Mouse (Mus musculus): ENCODE data around the gene Wdr83.

The Wdr83 gene

GRCm38 (mm10) chr8:85076993-85077392 is 4.1 kb downstream of the Wdr83 start:
- DNase-seq (ENCODE audit: low spot score) = peak; percentile 84

- DNase-seq (ENCODE audit: low spot score) = no peak
These were observed 5.1 kb downstream of the Wdr83 start for GRCm38 (mm10) chr8:85076001-85076400.

DNA sequence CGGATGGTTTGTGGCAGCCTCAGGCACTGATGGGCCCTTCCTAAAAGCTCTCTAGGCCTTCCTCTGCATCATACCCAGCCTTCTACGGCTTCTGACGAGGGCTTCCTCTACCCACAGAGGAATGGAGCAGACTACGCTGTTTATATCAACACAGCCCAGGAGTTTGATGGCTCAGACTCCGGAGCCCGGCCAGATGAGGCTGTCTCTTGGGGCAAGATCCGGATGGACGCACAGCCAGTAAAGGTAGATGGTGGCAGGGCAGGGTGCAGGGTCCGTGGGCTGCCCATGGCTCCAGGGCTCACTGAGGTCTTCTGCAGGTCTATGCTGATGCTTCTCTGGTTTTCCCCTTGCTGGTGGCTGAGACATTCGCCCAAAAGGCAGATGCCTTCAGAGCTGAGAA is 6.5 kb downstream of the Wdr83 start:
- no peak for DNase-seq (ENCODE audit: low spot score)

DNA sequence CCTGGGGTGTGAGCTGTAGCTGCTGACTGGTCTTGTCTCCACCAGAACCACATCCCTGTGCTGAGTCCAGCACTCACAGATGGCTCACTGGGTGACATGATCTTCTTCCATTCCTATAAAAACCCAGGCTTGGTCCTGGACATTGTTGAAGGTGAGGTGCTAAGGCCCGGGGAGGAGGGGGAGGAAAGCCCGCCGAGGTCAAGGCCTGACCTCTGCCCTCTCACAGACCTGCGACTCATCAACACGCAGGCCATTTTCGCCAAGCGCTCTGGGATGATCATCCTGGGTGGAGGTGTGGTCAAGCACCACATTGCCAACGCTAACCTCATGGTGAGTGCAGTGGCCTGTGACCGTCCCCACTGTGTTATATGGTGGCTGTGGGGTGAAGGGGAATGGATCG is 6.9 kb downstream of the Wdr83 start:
- DNase-seq (ENCODE audit: low spot score) = no peak

DNA sequence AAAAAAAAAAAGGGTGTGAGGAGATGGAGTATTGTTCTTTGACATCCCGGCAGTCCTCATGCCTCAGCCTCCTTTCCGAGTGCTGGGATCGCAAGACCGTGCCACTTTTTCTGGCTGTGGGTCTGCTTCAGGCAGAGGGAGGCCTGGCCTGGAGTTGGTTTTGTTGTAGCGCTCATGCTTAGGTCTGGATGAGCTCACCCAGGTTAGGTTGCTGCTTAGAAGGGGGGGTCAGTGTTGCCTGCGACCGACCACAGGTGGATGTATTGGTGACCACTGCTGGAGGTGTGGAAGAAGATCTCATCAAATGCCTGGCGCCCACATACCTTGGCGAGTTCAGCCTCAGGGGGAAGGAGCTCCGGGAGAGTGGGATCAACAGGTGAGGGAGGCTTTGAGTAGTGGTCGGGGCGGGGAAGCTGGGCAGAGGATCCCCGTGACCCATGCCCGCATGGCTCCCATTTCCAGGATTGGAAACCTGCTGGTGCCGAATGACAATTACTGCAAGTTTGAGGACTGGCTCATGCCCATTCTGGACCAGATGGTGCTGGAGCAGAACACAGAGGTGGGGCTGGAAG is 8.0 kb downstream of the Wdr83 start:
- DNase-seq (ENCODE audit: low spot score) = no peak

DNA sequence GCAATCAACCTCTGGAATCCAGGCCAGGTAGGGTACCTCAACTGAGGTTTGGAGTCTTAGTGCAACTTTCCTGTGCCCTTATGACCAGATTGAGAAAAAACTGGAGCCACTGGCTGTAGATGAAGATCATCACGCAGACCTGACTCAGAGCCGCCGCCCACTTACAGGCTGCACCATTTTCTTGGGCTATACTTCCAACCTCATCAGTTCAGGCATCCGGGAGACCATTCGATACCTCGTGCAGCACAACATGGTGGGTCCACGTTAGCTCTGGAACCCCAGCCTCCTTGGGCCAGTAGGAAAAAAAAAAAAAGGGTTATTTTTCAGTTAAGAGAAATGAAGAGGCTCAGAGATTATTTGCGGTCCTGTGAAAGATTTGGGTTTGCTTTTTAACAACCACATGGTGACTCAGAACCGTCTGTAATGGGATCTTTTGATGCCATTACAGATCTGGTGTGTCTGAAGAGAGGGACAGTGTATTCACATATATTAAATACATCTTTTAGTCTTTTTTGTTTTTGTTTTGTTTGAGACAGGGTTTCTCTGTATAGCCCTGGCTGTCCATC is 8.7 kb downstream of the Wdr83 start:
- DNase-seq (ENCODE audit: low spot score) = no peak

DNA sequence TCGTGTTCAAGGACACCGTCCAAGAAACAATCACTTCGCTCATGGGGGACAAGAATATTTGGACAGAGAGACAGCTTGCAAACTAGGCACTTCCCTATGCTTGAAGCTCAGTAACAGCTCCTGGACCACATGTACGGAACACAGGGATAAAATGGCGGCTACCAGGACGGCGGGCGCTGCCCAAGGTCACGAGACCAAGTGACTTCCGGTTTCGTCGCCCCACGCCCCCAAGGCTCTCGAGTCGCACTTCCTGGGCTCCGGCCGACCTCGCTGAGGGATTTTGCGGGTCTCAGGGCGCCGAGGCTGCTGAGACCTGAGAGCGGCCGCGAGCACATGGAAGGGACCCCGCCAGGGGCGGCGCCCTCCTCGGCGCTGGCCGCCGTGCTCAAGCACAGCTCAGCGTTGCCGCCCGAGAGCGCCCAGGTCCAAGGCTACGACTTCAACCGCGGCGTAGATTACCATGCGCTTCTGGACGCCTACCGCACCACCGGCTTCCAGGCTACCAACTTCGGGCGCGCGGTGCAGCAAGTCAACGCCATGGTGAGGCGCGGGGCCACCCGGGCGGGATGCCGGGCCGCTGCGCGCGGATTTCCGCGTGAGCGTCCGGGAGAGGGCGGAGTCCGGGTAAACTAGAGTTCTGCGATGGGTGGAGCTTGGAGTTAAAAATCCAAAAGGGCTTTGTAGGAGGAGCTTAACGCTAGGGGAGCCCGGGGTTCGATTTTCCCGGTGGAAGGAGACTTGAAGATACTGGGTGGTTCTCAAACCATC is 9.4 kb downstream of the Wdr83 start, which contains the start of gene Dhps:
Gene Dhps, plus strand, starts transcription at position 244 of the 768 bp plus-strand sequence.
- peak; percentile 94 for DNase-seq (ENCODE audit: low spot score)

DNA sequence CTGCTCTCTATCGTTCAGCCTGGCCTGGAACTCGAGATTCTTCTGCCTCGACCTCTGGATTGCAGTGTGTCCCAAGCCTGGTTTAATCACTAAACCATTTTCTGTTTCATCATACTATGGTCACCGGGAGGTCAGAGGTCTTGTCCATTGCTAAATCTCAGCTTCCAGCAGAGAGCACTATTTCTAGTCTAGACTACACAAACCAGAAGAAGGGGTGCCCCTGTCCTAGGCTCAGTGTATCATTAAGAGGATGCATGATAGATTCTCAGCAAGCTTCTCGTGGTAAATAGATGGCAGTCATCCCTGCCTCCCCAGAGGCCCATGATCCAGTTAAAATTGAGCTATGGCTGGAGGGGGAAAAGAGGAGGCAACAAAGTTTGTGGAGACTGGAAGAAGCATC is 10.1 kb downstream of the Wdr83 start:
- no peak for DNase-seq (ENCODE audit: low spot score)

GRCm38 (mm10) chr8:85067982-85068381 is 13.1 kb downstream of the Wdr83 start, which contains the start of gene Gm5741:
Gene Gm5741 (minus strand): TSS chr8:85067982.
- DNase-seq (ENCODE audit: low spot score) = no peak

DNA sequence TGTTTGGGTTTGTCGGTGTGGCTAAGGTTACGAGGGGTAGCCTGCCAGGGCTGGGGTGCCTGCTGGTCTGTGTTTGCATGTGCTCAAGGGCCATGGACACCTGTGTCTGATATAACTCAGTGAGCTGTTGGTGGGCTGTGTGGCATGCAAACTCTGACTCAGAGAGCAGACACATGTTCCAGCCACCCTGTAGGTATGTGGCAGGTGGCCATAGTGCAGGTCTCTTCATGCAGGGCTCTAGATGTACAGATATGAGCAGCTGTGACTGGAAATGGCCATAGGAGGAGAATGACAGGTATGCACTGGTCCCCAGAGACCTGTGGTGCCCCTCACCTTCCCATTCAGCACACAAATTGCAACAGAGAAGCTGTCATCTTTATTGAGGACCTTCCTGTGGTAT is 14.0 kb downstream of the Wdr83 start:
- no peak for DNase-seq (ENCODE audit: low spot score)

DNA sequence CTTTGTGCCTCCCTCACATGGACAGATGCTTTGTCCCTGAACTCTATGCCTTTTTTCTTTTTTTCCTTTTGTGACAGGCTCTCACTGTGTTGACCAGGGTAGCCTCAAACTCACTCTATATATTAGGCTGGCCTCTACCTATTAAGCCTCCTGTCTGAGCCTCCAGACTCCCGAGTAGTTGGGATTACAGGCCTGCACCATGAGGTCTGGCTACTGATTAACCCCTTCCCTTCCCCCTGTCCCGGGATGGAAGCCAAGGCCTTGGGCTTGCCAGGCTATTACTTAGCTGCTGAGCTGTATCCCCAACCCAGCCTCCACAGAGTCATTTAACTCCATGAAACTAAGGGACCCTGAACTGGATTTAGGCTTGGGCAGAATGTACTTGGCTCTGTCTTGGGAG is 15.9 kb downstream of the Wdr83 start:
- no peak for DNase-seq (ENCODE audit: low spot score)

DNA sequence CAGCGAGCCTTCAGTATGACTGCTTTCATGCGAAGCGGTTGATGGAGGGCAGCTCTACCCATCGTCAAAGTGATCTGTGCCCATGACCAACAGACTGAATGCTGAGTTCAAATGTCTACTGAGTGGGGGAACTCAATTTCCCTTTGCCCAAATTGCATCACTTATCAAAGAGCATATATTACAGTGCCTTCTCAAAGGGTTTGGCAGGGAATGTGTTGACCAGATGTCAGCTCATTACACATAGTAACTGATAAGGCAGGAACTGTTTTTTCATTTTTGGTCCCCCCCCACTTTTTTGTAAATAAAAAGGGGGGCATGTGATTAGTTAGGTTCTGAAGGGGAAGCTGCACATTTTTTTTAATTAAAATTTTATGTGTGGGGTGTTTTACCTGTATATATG is 18.5 kb downstream of the Wdr83 start:
- DNase-seq (ENCODE audit: low spot score) = no peak

- peak; percentile 92 for DNase-seq (ENCODE audit: low spot score)
These were observed 21.1 kb downstream of the Wdr83 start, which contains the start of gene Fbxw9 for GRCm38 (mm10) chr8:85059879-85060616. Gene Fbxw9 (plus strand): TSS chr8:85060055.

- no peak for DNase-seq (ENCODE audit: low spot score)
These were observed 23.7 kb downstream of the Wdr83 start for GRCm38 (mm10) chr8:85057367-85057766.

GRCm38 (mm10) chr8:85043619-85044018 is 37.5 kb downstream of the Wdr83 start:
- DNase-seq (ENCODE audit: low spot score) = no peak

DNA sequence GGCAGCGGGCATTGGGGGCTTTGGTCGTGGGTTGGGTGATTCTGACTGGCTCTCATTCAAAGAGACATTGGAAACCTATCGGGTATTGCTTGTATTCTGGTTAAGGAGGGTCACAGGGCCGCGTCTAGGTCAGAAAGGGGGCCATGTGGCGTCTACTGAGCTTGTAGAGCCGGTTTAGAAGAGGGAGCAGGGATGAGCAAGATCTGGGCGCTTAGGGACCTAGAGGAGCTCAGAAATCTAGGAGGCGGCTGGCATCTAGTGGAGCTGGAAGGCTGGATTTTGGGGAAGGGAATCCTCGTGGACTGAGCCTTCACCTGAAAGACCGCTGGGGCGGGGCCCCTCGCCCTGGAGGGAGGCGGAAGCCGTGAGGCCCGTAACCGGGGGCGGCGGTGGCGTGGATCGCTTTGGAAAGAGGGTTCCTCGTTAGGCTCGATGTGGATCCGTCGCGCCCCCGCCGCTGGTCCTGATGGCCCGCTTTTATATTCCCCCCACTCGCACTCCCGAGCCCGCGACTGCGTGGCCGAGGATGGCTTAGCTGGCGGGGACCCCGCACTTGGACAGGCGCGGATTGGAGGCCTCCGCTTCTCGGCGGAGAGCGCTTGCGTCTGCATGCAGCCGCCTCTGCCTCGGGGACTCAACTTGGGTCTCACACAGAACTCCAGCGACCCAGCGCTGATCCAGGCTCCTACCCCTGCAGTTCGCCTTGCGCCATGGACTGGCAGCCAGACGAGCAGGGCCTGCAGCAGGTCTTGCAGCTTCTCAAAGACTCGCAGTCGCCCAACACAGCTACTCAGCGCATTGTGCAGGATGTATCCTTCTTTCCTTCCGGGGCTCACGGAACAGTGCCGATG is 43.2 kb downstream of the Wdr83 start:
- DNase-seq (ENCODE audit: low spot score) = peak; percentile 26

DNA sequence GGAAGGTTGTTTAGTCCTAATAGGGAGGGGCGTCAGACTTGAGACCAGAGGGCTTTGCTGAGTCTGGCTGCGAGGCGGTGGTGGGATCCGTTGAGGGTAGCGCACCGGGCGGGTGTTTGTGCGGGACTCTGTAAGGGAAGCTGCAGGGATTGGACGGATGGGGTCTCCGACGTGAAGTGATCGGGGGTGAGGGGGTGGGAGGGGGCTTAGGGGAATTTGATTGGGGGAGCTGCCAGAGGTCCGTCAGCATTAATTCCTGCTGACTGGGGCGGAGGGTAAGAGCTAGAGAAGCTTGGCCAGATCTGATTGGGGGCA is 43.8 kb downstream of the Wdr83 start:
- DNase-seq (ENCODE audit: low spot score) = no peak

DNA sequence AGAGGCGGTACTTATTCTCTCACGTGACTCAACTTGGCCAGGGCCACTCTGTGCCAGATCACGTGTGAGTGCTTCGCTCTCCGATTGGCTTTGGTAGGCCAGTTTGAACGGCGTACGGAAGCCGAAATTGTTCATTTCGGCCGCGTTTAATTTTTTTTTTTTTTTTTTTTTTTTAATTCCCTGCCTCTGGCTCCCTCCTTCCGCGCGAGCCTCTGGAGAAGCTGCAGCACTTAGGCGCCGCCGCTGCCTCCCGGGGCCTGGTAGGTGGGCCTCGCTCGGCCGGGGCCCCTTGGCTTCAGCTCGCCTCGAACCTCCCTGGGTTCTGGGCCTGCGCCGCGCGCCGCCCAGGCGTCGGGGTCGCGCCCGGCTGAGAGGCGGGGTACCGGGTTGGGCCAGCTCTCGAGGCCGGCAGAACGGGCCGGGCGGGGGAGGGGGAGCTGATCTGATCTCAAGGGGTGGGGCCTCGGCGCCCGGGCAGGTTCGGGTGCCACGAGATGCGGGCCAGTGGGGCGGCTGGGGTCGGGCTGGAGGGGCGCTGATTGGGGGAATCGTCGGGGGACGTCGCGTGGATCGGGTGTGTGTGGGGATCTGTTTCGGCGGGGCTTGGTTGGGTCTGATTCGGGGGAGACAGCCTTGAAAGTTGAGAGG is 44.3 kb downstream of the Wdr83 start, which contains the start of gene Tnpo2:
Gene Tnpo2, plus strand, starts transcription at position 198 of the 648 bp plus-strand sequence.
- peak; percentile 97 for DNase-seq (ENCODE audit: low spot score)

- DNase-seq (ENCODE audit: low spot score) = no peak
These were observed 44.8 kb downstream of the Wdr83 start for GRCm38 (mm10) chr8:85036381-85036717.

DNA sequence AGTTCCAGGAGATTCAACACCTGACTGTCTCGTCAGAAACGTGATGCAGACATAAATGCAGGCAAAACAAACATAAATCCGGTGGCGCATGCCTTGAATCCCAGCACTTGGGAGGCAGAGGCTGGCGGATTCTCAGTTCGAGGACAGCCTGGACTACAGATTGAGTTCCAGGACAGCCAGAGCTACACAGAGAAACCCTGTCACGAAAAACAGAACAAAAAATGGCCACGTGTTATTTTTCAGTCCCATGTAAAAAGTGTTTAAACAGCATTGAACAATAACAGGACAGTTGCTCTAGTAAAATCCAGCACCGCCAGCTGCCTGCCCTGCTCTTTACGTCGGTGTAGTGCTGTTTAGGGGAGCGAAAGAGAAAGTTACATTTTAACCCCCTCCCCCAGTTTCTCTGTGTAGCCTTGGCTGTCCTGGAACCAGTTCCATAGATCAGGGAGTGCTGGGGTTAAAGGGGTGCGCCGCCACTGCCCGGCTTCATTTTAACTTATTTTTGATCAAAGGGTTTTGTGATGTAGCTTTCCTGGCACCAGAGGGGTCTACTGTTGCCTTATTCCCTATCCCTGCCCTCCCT is 45.3 kb downstream of the Wdr83 start:
- no peak for DNase-seq (ENCODE audit: low spot score)

GRCm38 (mm10) chr8:85035165-85035727 is 45.9 kb downstream of the Wdr83 start:
- no peak for DNase-seq (ENCODE audit: low spot score)

All from lung, postnatal 25 days (tissue).